ENCODE assay signal across 8 mouse cellular contexts in the genomic region with DNA sequence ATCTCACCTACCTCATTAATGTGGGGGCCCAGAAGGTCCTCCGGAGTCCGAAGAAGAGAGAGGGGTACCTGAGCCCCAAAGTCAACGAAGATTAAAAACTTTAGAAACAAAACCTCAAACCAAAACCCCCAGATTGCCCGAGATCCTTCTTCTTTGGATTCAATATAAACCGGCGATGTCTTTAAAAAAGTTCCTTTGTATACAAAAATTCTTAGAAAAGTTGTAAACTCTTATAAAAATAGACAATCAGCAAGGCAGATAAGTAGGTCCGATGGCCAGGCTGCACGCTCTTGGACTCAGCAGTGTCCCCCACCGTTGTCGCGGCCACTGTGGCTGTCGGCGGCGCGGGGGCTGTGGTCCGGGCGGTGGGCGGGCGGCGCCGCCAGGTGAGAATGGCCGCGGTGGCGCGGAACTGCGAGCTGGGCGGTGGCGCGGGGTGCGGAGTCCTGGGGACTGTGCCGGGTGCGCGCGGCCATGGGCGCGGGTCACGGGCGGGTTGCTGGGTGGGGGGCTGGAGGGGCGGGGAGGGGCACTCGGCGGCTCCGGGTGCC. TPM values are rescaled to one million over a fixed set of nuclear protein-coding genes. Genes with fewer than 3 reads are reported as not detected.
DNase-seq lines count a peak whose midpoint lies in the region; ATAC-seq and TF ChIP-seq lines count a peak whose summit lies in the region.

No protein-coding gene starts in this region.

- H3K4me2 ChIP-seq in liver, postnatal 0 days (ENCODE audit: low read depth, low read length) = peak overlapping the region; percentile 86

- intact Hi-C loops in left cerebral cortex, postnatal 25 days (cut with DNase I) = loop anchor here (1.0 to 5.0 kb wide), 6 partner anchors 119 to 961 kb away; no protein-coding TSS in a partner anchor

- H3K27me3 ChIP-seq in erythroblast, embryonic 14.5 days (ENCODE audit: control insufficient read depth) = peaks cover 67% of the 10 kb centered on the region
- H3K27me3 ChIP-seq in thymus, adult 2 months (ENCODE audit: control insufficient read depth, insufficient read depth, low read length) = peaks cover 14% of the 10 kb centered on the region; the same call in 1 of the 2 replicates
- peaks cover 73% of the 10 kb centered on the region for H3K27me3 ChIP-seq in liver, postnatal 0 days (ENCODE audit: insufficient read depth, low read length)

- no peak for ATAC-seq in erythroblast, adult 5-6 weeks (replicated peaks; ENCODE audit: low FRiP score, poor library complexity, severe bottlenecking)
- peak; percentile 35 for ATAC-seq in liver, postnatal 0 days

- H3K9me3 ChIP-seq in erythroblast, embryonic 14.5 days (ENCODE audit: control insufficient read depth, low read length) = no peaks in the 10 kb centered on the region
- no peaks in the 10 kb centered on the region for H3K9me3 ChIP-seq in liver, postnatal 0 days (ENCODE audit: low read length)

- H3K27ac ChIP-seq in thymus, adult 2 months (ENCODE audit: control insufficient read depth, insufficient read depth, low read length) = no peak overlapping the region
- no peak overlapping the region for H3K27ac ChIP-seq in liver, postnatal 0 days (ENCODE audit: low read depth)

- H3K9ac ChIP-seq in liver, postnatal 0 days (replicated peaks) = peak overlapping the region; percentile 32; the same call in 1 of the 2 replicates

- no peaks in the 10 kb centered on the region for H3K36me3 ChIP-seq in erythroblast, embryonic 14.5 days (ENCODE audit: control insufficient read depth)
- no peaks in the 10 kb centered on the region for H3K36me3 ChIP-seq in thymus, adult 2 months (ENCODE audit: control insufficient read depth, insufficient read depth, low read length)
- H3K36me3 ChIP-seq in liver, postnatal 0 days (replicated peaks; ENCODE audit: insufficient read depth, low read length) = no peaks in the 10 kb centered on the region

- H3K4me3 ChIP-seq in erythroblast, embryonic 14.5 days (replicated peaks) = peak overlapping the region; percentile 32
- peak overlapping the region; percentile 35 for H3K4me3 ChIP-seq in thymus, adult 2 months (ENCODE audit: control insufficient read depth, insufficient read depth, low read length)
- peak overlapping the region; percentile 56 for H3K4me3 ChIP-seq in liver, postnatal 0 days (ENCODE audit: low read depth, low read length)

- WGBS in thymus, adult 2 months = 2% methylated on average over 42 of the region's 42 CpGs
- WGBS in liver, postnatal 0 days (ENCODE audit: insufficient replicate concordance) = under 1% methylated on average over 36 of the region's 42 CpGs

- no peak for TF ChIP-seq CTCF in thymus, adult 2 months (IDR thresholded peaks at IDR 0.05; ENCODE audit: borderline replicate concordance, control insufficient read depth, extremely low read depth, insufficient read depth, low read length, poor library complexity)
- TF ChIP-seq CTCF in liver, postnatal 0 days (IDR thresholded peaks at IDR 0.05; ENCODE audit: low read depth) = no peak

- H3K4me1 ChIP-seq in erythroblast, embryonic 14.5 days (ENCODE audit: control insufficient read depth) = peaks cover 3% of the 10 kb centered on the region
- peaks cover 19% of the 10 kb centered on the region for H3K4me1 ChIP-seq in thymus, adult 2 months (replicated peaks; ENCODE audit: control insufficient read depth, insufficient read depth, low read length)
- H3K4me1 ChIP-seq in liver, postnatal 0 days (ENCODE audit: insufficient read depth) = peaks cover 24% of the 10 kb centered on the region

- no peak for TF ChIP-seq EP300 in liver, postnatal 0 days (IDR thresholded peaks at IDR 0.05; ENCODE audit: low read depth)

- TF ChIP-seq POLR2A in thymus, adult 2 months (IDR thresholded peaks at IDR 0.05; ENCODE audit: control insufficient read depth, extremely low read depth, insufficient read depth, low read length, poor library complexity) = no peak

- DNase-seq in thymus, adult 2 months = no peak
- DNase-seq in thymus, postnatal 36 days = no peak
- DNase-seq in liver, postnatal 0 days = no peak
- no peak for DNase-seq in left cerebral cortex, postnatal 25 days (ENCODE audit: low spot score in 2 of 2)
- no peak for DNase-seq in MN1 (ENCODE audit: low spot score)
- DNase-seq in adrenal gland, adult (ENCODE audit: inconsistent age in 2 of 2, low spot score in 1 of 2) = no peak

RNA-seq across cellular contexts. Expression of a gene that starts 0.3 kb away (rescaled TPM):
- 0.23 and 0.37 TPM in 2 replicates for polyA plus RNA-seq in erythroblast, embryonic 14.5 days (2012)
- total RNA-seq in erythroblast, adult 5-6 weeks (2015; ENCODE audit: low replicate concordance) = 5.0 and 10.7 TPM in 2 replicates
- 3.1 and 4.0 TPM in 2 replicates for total RNA-seq in erythroblast, adult 5-6 weeks (2017; ENCODE audit: low replicate concordance)
- 10.1 and 11.4 TPM in 2 replicates for polyA plus RNA-seq in thymus, adult 2 months (2012; rRNA removed)
- polyA plus RNA-seq in liver, postnatal 0 days (2015; fragmentation: Nextera tagmentation; extraction: Ambion mirVana) = 1.1 and 1.4 TPM in 2 replicates
- total RNA-seq in left cerebral cortex, postnatal 25 days (2021) = 1 to 10 TPM; 6.0 to 7.4 TPM
